Mouse (Mus musculus) CH12.LX (cell line): Measurements from ENCODE around the gene Mob3b. TPM values are rescaled to one million over a fixed set of nuclear protein-coding genes. Genes with fewer than 3 reads are reported as not detected.

Experiments used
- DNase-seq: peaks from one replicate; pipeline ENCODE4 v3.0.0-alpha.2; 2013; ENCODE audit errors: extremely low read depth
- H3K27ac ChIP-seq: 2 replicates; pipeline ENCODE4 v1.5.1; 2012; ENCODE audit warnings: low read depth, mild to moderate bottlenecking, control low read depth, moderate library complexity; ENCODE audit not compliant: insufficient read depth
- H3K27me3 ChIP-seq: replicated peaks from 2 replicates; pipeline ENCODE3; 2012; ENCODE audit warnings: inconsistent platforms
- H3K36me3 ChIP-seq, 2 experiments: replicated peaks in 1 of 2; 2 replicates each; pipeline versions ENCODE3 to v1.6.1; 2012; ENCODE audit warnings: inconsistent platforms in 1 of 2, low read length in 1 of 2, mild to moderate bottlenecking in 1 of 2, mixed read lengths in 1 of 2, moderate library complexity in 1 of 2; ENCODE audit not compliant: control insufficient read depth in 1 of 2, insufficient read depth in 1 of 2
- H3K4me1 ChIP-seq, 2 experiments: 2 replicates each; pipeline ENCODE4 v1.6.1; 2012; ENCODE audit warnings: inconsistent platforms in 1 of 2, moderate library complexity in 1 of 2; ENCODE audit not compliant: insufficient read depth in 2 of 2, control insufficient read depth in 1 of 2
- H3K4me2 ChIP-seq: 2 replicates; pipeline ENCODE4 v1.6.1; 2012; ENCODE audit warnings: low read depth, mild to moderate bottlenecking, control low read depth; ENCODE audit not compliant: poor library complexity, insufficient read depth, severe bottlenecking
- H3K4me3 ChIP-seq, 3 experiments: fragments of 150-350 bp in 1 of 3; sonication (generic) in 1 of 3; replicated peaks in 1 of 3; 2 replicates each; pipeline versions ENCODE3 to v1.5.1; 2011 to 2012; ENCODE audit warnings: low read depth in 2 of 3, low read length in 2 of 3, mild to moderate bottlenecking in 2 of 3, moderate library complexity in 2 of 3, control low read depth in 1 of 3, improper control_type of control experiment in 1 of 3, inconsistent platforms in 1 of 3, mixed read lengths in 1 of 3; ENCODE audit not compliant: poor library complexity in 1 of 3
- H3K79me2 ChIP-seq: replicated peaks from 2 replicates; pipeline ENCODE4 v1.6.1; 2012; ENCODE audit warnings: mild to moderate bottlenecking, moderate library complexity; ENCODE audit not compliant: control insufficient read depth, poor library complexity, insufficient read depth, severe bottlenecking; ENCODE audit errors: extremely low read depth
- H3K9ac ChIP-seq: 2 replicates; pipeline ENCODE4 v1.6.1; 2012; ENCODE audit warnings: low read depth, mild to moderate bottlenecking, control low read depth, moderate library complexity; ENCODE audit not compliant: insufficient read depth
- H3K9me3 ChIP-seq: replicated peaks from 2 replicates; pipeline ENCODE3; 2012; ENCODE audit warnings: low read length, inconsistent platforms, mixed read lengths
- BHLHE40 ChIP-seq: IDR thresholded peaks from 2 replicates; pipeline ENCODE4 v1.6.1; 2011; ENCODE audit warnings: mild to moderate bottlenecking, low read depth, low read length, improper control_type of control experiment
- CHD2 ChIP-seq: IDR thresholded peaks from 2 replicates; pipeline ENCODE4 v1.6.1; 2011; ENCODE audit warnings: low read length, improper control_type of control experiment
- E2F4 ChIP-seq: IDR thresholded peaks from 2 replicates; pipeline ENCODE4 v1.6.1; 2011; ENCODE audit warnings: low read depth, low read length, improper control_type of control experiment; ENCODE audit not compliant: insufficient replicate concordance
- ELF1 ChIP-seq: IDR thresholded peaks from 2 replicates; pipeline ENCODE4 v1.6.1; 2014; ENCODE audit warnings: low read depth, mild to moderate bottlenecking, inconsistent platforms, low read length, improper control_type of control experiment
- EP300 ChIP-seq: IDR thresholded peaks from 2 replicates; pipeline ENCODE4 v1.6.1; 2011; ENCODE audit warnings: low read length, improper control_type of control experiment
- ETS1 ChIP-seq: conservative IDR thresholded peaks from 2 replicates; pipeline ENCODE4 v1.6.1; 2012; ENCODE audit warnings: low read depth, mild to moderate bottlenecking, inconsistent platforms, low read length, improper control_type of control experiment, moderate library complexity
- GABPA ChIP-seq: IDR thresholded peaks from 2 replicates; pipeline ENCODE4 v1.6.1; 2012; ENCODE audit warnings: low read depth, low read length, improper control_type of control experiment, inconsistent platforms; ENCODE audit not compliant: insufficient replicate concordance
- HCFC1 ChIP-seq: IDR thresholded peaks from 2 replicates; pipeline ENCODE4 v1.6.1; 2012; ENCODE audit warnings: low read depth, mild to moderate bottlenecking, inconsistent platforms, low read length, improper control_type of control experiment
- IRF4 ChIP-seq: IDR thresholded peaks from 2 replicates; pipeline ENCODE4 v1.6.1; 2014; ENCODE audit warnings: low read depth, mild to moderate bottlenecking, inconsistent platforms, low read length, improper control_type of control experiment
- JUND ChIP-seq: conservative IDR thresholded peaks from 2 replicates; pipeline ENCODE4 v1.6.1; 2011; ENCODE audit warnings: low read depth, low read length, improper control_type of control experiment
- MAFK ChIP-seq: IDR thresholded peaks from 2 replicates; pipeline ENCODE4 v1.6.1; 2011; ENCODE audit warnings: low read length, improper control_type of control experiment; ENCODE audit not compliant: insufficient replicate concordance
- MAZ ChIP-seq: IDR thresholded peaks from 2 replicates; pipeline ENCODE4 v1.6.1; 2012; ENCODE audit warnings: low read depth, mild to moderate bottlenecking, inconsistent platforms, low read length, improper control_type of control experiment, moderate library complexity
- MEF2A ChIP-seq: IDR thresholded peaks from 2 replicates; pipeline ENCODE4 v1.6.1; 2014; ENCODE audit warnings: low read depth, mild to moderate bottlenecking, inconsistent platforms, low read length, improper control_type of control experiment, borderline replicate concordance
- MYC ChIP-seq: IDR thresholded peaks from 2 replicates; pipeline ENCODE4 v1.6.1; 2011; ENCODE audit warnings: low read depth, mild to moderate bottlenecking, improper control_type of control experiment, low read length
- PAX5 ChIP-seq: IDR thresholded peaks from 2 replicates; pipeline ENCODE4 v1.6.1; 2012; ENCODE audit warnings: low read length, inconsistent platforms, mixed read lengths
- POLR2A ChIP-seq: IDR thresholded peaks from 2 replicates; pipeline ENCODE4 v1.6.1; 2011; ENCODE audit warnings: low read depth, mild to moderate bottlenecking, improper control_type of control experiment, low read length
- SMC3 ChIP-seq: IDR thresholded peaks from 2 replicates; pipeline ENCODE4 v1.6.1; 2011; ENCODE audit warnings: low read depth, low read length, improper control_type of control experiment
- TBP ChIP-seq: conservative IDR thresholded peaks from 2 replicates; pipeline ENCODE4 v1.6.1; 2011; ENCODE audit warnings: low read depth, low read length, improper control_type of control experiment
- TCF12 ChIP-seq: IDR thresholded peaks from 2 replicates; pipeline ENCODE4 v1.6.1; 2014; ENCODE audit warnings: low read depth, mild to moderate bottlenecking, inconsistent platforms, low read length, improper control_type of control experiment
- ZMIZ1 ChIP-seq: IDR thresholded peaks from 2 replicates; pipeline ENCODE4 v1.6.1; 2012; ENCODE audit warnings: low read depth, mild to moderate bottlenecking, inconsistent platforms, low read length, improper control_type of control experiment
- ZNF384 ChIP-seq: IDR thresholded peaks from 2 replicates; pipeline ENCODE4 v1.6.1; 2012; ENCODE audit warnings: low read depth, low read length, improper control_type of control experiment, inconsistent platforms
- dilution Hi-C: fragments of 300-500 bp; cut with MboI; formaldehyde crosslinking; loops from 2 replicates; pipeline ENCODE4 v1.14.3; 2020; ENCODE audit warnings: low sequenced_read_pairs; ENCODE audit not compliant: extremely low pct_unique_long_range_greater_than_20kb, extremely low pct_ligation_motif_present
- in situ Hi-C: fragments of 300-500 bp; cut with MboI; formaldehyde crosslinking; loops from 3 replicates; pipeline ENCODE4 v1.14.3; 2019; ENCODE audit warnings: low sequenced_read_pairs, low pct_ligation_motif_present, low pct_unique_long_range_greater_than_20kb, mixed read lengths
- polyA plus RNA-seq: library from polyadenylated mRNA; unstranded; fragments of >175 nt; gene quantifications from 2 replicates; pipeline ENCODE4 v1.2.1, GENCODE M21; 2012; ENCODE audit warnings: low read depth; ENCODE audit not compliant: insufficient read length
- total RNA-seq, 2 experiments: library from RNA; depleted of rRNA; stranded (reverse); fragments of 300-350 nt in 1 of 2; fragments of >200 nt in 1 of 2; gene quantifications; 2 replicates each; pipeline ENCODE4 v1.2.3; 2012 to 2014

Mob3b gene
- total and polyA plus RNA-seq, 3 experiments, result 3.5 to 11.7 (median 11.0) TPM

- Histone ChIP-seq H3K27me3 (no peaks in the 10 kb centered on the region), H3K4me3 (peak overlapping the region in 1 of 3 experiments; percentile 7), H3K79me2 (peaks cover 18% of the 10 kb centered on the region), H3K9ac (peak overlapping the region; percentile 17), H3K27ac (peak overlapping the region; percentile 98), H3K4me2 (peak overlapping the region; percentile 53), H3K9me3 (no peaks in the 10 kb centered on the region), H3K36me3 (peaks cover 0 to 9% of the 10 kb centered on the region in 2 experiments), H3K4me1 (peaks cover 31 to 87% of the 10 kb centered on the region in 2 experiments)
- in situ Hi-C loops (no loop called here), dilution Hi-C loops (no loop called here)
- TF ChIP-seq HCFC1 (peak; percentile 27; the same call in 1 of the 2 replicates), ZNF384 (peak; percentile 99), ETS1 (peak; percentile 64), MYC (0 out of 2 replicates have a peak, but pooled peaks have one; percentile 15), SMC3 (no peak), E2F4 (no peak), TCF12 (peak; percentile 55), JUND (0 out of 2 replicates have a peak, but pooled peaks have one; percentile 28), MEF2A (peak; percentile 81; the same call in 1 of the 2 replicates), POLR2A (0 out of 2 replicates have a peak, but pooled peaks have one; percentile 13), EP300 (peak; percentile 69), ZMIZ1 (no peak), CHD2 (peak; percentile 85), ELF1 (peak; percentile 57), MAZ (no peak), BHLHE40 (peak; percentile 22), GABPA (no peak), IRF4 (peak; percentile 83), MAFK (no peak), PAX5 (no peak), TBP (0 out of 2 replicates have a peak, but pooled peaks have one; percentile 9)
- no peak for DNase-seq
Measured at GRCm38 (mm10) chr4:35130411-35130948, 26.8 kb downstream of the Mob3b start.

- Histone ChIP-seq H3K9me3 (no peaks in the 10 kb centered on the region), H3K4me3 (no peak overlapping the region), H3K4me1 (peaks cover 27 to 94% of the 10 kb centered on the region in 2 experiments), H3K27me3 (no peaks in the 10 kb centered on the region), H3K79me2 (peaks cover 39% of the 10 kb centered on the region)
- dilution Hi-C loops (no loop called here), in situ Hi-C loops (no loop called here)
- TF ChIP-seq CHD2, result no peak
- TF ChIP-seq, all 38 proteins: peak for 0
- DNase-seq, result no peak
- H3K36me3 ChIP-seq, result no peaks in the 10 kb centered on the region
- peak overlapping the region; percentile 86 for H3K27ac ChIP-seq
- peak overlapping the region; percentile 10 for H3K9ac ChIP-seq
- peak overlapping the region; percentile 37 for H3K4me2 ChIP-seq
Measured at GRCm38 (mm10) chr4:35127759-35128158, 29.5 kb downstream of the Mob3b start.
